Mouse (Mus musculus): Measurements from ENCODE around the gene Blcap. TPM values are rescaled to one million over a fixed set of nuclear protein-coding genes. Genes with fewer than 3 reads are reported as not detected.

Blcap gene
- 28.9 TPM for polyA plus RNA-seq (2015; fragmentation: Illumina TruSeq; extraction: RNeasy Lipid Tissue Mini Kit (QIAGEN cat#74804); ENCODE audit: insufficient read depth, low replicate concordance)

DNA sequence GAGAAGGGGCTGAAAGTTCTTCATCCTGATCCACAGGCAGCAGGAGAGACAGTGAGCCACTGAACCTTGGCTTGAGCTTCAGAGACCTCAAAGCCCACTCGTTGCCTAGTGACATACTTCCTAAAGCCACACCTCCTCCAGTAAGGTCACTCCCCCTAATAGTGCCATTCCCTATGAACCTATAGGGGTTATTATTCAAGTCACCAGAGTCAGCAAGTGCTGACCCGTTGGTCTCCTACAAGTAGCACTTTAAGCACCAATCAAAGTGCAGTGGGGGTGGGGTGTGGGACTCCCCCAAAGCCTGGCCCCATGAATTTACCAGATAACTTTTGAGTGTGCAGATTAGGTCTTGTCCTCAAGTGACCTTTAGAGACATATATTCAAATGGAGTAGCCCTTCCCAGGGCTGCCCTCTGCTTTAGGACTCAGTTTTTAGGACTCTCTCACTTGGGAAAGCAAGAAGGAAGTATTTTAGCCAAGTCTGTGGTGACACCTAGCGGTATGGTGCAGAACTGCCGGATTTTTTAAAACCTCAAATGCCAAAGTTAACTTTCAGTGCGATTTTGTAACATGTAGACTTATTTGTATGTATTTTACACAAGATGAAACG lies at the start of gene Blcap:
TSS of gene Blcap (minus strand) at position 51 of the 609 bp plus-strand sequence.

DNA sequence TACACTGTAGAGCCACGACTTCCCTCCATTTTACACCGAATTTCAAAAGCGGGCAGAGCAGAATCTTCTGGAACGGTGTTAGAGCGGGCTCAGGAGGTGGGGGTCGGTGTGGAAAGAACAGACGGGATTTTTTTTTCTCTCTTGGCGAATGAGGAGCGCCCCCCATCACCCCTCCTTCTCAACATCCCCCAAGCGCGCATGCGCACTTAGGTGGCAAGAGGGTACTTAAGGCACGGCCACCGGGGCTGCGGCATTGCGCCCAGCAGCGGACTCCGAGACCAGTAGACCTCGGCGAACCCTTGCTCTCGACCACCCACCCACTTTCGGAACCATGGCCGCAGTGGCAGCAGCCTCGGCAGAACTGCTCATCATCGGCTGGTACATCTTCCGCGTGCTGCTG lies 11.2 kb downstream of the Blcap start, which contains the start of gene Nnat:
TSS of gene Nnat (plus strand) at position 221 of the 400 bp plus-strand sequence.

Other genes starting within 250 kb of the Blcap start
- not detected for gene Ghrh, start 223.8 kb downstream of the Blcap start, polyA plus RNA-seq (2015; fragmentation: Illumina TruSeq; extraction: RNeasy Lipid Tissue Mini Kit (QIAGEN cat#74804); ENCODE audit: insufficient read depth, low replicate concordance)
- gene Manbal, start 203.7 kb downstream of the Blcap start, polyA plus RNA-seq (2015; fragmentation: Illumina TruSeq; extraction: RNeasy Lipid Tissue Mini Kit (QIAGEN cat#74804); ENCODE audit: insufficient read depth, low replicate concordance): 21.3 TPM
- gene Src, start 152.8 kb downstream of the Blcap start, polyA plus RNA-seq (2015; fragmentation: Illumina TruSeq; extraction: RNeasy Lipid Tissue Mini Kit (QIAGEN cat#74804); ENCODE audit: insufficient read depth, low replicate concordance): 3.8 TPM
- 2.2 TPM for gene Nnat, start 11.2 kb downstream of the Blcap start, polyA plus RNA-seq (2015; fragmentation: Illumina TruSeq; extraction: RNeasy Lipid Tissue Mini Kit (QIAGEN cat#74804); ENCODE audit: insufficient read depth, low replicate concordance)
- gene Ctnnbl1, start 166.1 kb upstream of the Blcap start, polyA plus RNA-seq (2015; fragmentation: Illumina TruSeq; extraction: RNeasy Lipid Tissue Mini Kit (QIAGEN cat#74804); ENCODE audit: insufficient read depth, low replicate concordance): 16.0 TPM